Mouse (Mus musculus) kidney, embryonic 14.5 days (tissue): ENCODE results near the gene Kif26b. TPM values are rescaled to one million over a fixed set of nuclear protein-coding genes. Genes with fewer than 3 reads are reported as not detected.

ENCODE experiments used
- ATAC-seq: fragments of 200-750 bp; cut with Nextera tagmentation; 2 replicates; pipeline ENCODE4 v1.8.0; 2017; ENCODE audit warnings: moderate number of reproducible peaks, mild to moderate bottlenecking, moderate TSS enrichment, moderate library complexity; ENCODE audit not compliant: low FRiP score, low TSS enrichment
- H3K27ac ChIP-seq: fragments of 300-500 bp; sonication (generic); 2 replicates; pipeline ENCODE4 v1.5.1; 2014; ENCODE audit warnings: low read depth, mild to moderate bottlenecking, low read length, moderate library complexity, mixed read lengths
- H3K27me3 ChIP-seq: fragments of 300-500 bp; sonication (generic); 2 replicates; pipeline ENCODE4 v1.6.1; 2014; ENCODE audit warnings: mild to moderate bottlenecking, low read length; ENCODE audit not compliant: control insufficient read depth, insufficient read depth
- H3K36me3 ChIP-seq: fragments of 300-500 bp; sonication (generic); 2 replicates; pipeline ENCODE4 v1.6.1; 2014; ENCODE audit warnings: low read length, mixed read lengths; ENCODE audit not compliant: control insufficient read depth, insufficient read depth
- H3K4me1 ChIP-seq: fragments of 300-500 bp; sonication (generic); 2 replicates; pipeline ENCODE4 v1.6.1; 2014; ENCODE audit warnings: low read length, mixed read lengths; ENCODE audit not compliant: control insufficient read depth, insufficient read depth
- H3K4me2 ChIP-seq: fragments of 300-500 bp; sonication (generic); replicated peaks from 2 replicates; pipeline ENCODE4 v1.6.1; 2014; ENCODE audit warnings: low read depth, mild to moderate bottlenecking, low read length
- H3K4me3 ChIP-seq: fragments of 300-500 bp; sonication (generic); 2 replicates; pipeline ENCODE4 v1.5.1; 2014; ENCODE audit warnings: mild to moderate bottlenecking, low read length
- H3K9ac ChIP-seq: fragments of 300-500 bp; sonication (generic); 2 replicates; pipeline ENCODE4 v1.6.1; 2014; ENCODE audit warnings: low read depth, mild to moderate bottlenecking, low read length, moderate library complexity
- H3K9me3 ChIP-seq: fragments of 300-500 bp; sonication (generic); 2 replicates; pipeline ENCODE4 v1.6.1; 2016; ENCODE audit warnings: low read length; ENCODE audit not compliant: control insufficient read depth
- WGBS: fragments of 180-500 bp; shearing (Covaris S2); extraction: QIAGEN DNeasy Blood & Tissue Kit; methylation state at CpG from one replicate; pipeline ENCODE4 v1.1.7; 2014; 5-methylcytosine and 5-hydroxymethylcytosine counted together
- polyA plus RNA-seq: library from polyadenylated mRNA; unstranded; fragments of >200 nt; fragmentation: Nextera tagmentation; extraction: Ambion mirVana; gene quantifications from 2 replicates; pipeline ENCODE4 v1.2.1, GENCODE M21; 2014

Kif26b gene
- polyA plus RNA-seq, 1 experiment from 2014 or later = 22.9 TPM

DNA sequence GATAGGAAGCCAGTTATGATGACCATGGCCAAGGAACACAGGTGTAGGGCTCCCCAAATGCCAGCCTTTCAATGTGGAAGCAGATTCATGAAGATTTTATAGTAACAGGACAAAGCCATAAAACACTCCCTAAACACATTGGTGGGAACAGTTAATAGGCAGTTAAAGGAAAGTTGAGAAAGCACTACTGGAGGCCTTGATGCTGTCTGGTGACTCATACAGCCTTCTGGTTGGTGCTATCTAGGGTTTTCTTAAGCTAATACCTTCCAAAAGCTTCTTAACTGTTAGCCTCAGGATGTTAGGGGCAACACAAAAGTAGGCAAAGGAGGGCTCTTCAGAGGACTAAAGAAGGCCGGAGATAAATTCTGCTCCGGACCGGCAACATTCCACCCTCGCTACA, 366.7 kb downstream of the Kif26b start:
- no peaks in the 10 kb centered on the region for H3K4me1 ChIP-seq
- no peak overlapping the region for H3K4me2 ChIP-seq
- WGBS = 85% methylated on average over 4 of the region's 4 CpGs
- H3K9me3 ChIP-seq = no peaks in the 10 kb centered on the region
- no peaks in the 10 kb centered on the region for H3K27me3 ChIP-seq
- no peaks in the 10 kb centered on the region for H3K36me3 ChIP-seq
- no peak overlapping the region for H3K27ac ChIP-seq
- H3K4me3 ChIP-seq = no peak overlapping the region
- no peak for ATAC-seq
- no peak overlapping the region for H3K9ac ChIP-seq

DNA sequence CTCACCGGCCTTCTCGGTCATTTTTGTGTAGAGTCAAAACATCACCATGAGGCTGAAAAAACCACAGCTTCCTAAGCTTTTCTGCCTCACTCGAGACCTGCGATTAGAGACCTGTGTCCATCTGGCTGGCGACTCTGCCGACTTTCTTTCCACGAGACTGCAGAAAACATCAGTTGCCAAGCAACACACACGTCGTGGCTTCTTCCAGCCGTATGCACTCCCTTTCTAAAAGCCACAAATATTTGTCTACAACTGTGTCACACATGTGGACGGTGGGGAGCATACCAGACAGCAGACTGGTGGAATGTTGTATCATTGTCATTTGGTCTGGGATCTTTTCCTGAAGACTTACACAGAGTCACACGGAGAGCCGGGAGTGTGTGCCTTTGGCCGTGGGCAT, 382.0 kb downstream of the Kif26b start:
- Histone ChIP-seq H3K4me3 (no peak overlapping the region), H3K27ac (no peak overlapping the region), H3K36me3 (peaks cover 9% of the 10 kb centered on the region; the same call in 1 of the 2 replicates), H3K9me3 (no peaks in the 10 kb centered on the region), H3K4me1 (no peaks in the 10 kb centered on the region), H3K4me2 (no peak overlapping the region), H3K27me3 (no peaks in the 10 kb centered on the region), H3K9ac (no peak overlapping the region)
- no peak for ATAC-seq
- WGBS = 71% methylated on average over 14 of the region's 14 CpGs

DNA sequence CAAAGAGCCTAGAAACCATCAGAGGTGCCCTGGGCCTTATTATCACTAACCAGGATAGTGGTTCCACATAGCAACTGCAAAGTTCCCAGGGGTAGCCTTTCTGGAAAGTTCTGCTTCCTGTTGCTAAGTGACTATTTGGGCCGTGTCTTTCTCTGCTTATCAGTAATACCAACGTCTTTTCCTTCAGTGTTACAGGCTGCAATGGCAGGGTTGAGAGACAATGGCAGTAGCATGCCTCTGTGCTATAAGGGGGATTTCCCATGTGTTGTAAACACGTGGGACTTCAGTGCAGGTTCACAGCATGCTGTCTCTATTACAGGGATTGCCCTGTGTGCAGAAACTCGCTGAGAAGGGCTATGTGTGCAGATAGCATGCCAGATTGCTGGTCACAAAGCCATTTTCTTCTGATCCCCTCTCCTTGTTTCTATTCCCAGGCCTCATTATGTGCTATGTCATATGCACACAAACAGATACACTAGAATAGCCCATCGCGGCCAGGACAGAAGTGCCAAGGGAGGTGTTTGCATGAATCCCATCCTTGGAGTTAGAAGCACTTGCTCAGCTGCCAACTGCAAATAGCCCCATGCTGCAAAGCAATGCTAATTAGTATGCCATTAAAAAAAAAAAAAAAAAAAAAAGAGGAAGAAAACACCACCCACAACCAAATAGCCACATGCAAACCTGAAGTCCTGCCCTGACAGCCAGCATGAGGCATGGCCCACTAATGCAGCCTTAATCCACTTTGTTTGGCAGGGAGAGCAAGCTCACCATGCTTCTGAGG, 384.2 kb downstream of the Kif26b start:
- Histone ChIP-seq H3K4me3 (no peak overlapping the region), H3K4me1 (no peaks in the 10 kb centered on the region), H3K27me3 (no peaks in the 10 kb centered on the region), H3K27ac (no peak overlapping the region), H3K9me3 (no peaks in the 10 kb centered on the region), H3K36me3 (peaks cover 22% of the 10 kb centered on the region; the same call in 1 of the 2 replicates), H3K9ac (no peak overlapping the region), H3K4me2 (no peak overlapping the region)
- WGBS = 73% methylated on average over 6 of the region's 6 CpGs
- ATAC-seq = no peak

DNA sequence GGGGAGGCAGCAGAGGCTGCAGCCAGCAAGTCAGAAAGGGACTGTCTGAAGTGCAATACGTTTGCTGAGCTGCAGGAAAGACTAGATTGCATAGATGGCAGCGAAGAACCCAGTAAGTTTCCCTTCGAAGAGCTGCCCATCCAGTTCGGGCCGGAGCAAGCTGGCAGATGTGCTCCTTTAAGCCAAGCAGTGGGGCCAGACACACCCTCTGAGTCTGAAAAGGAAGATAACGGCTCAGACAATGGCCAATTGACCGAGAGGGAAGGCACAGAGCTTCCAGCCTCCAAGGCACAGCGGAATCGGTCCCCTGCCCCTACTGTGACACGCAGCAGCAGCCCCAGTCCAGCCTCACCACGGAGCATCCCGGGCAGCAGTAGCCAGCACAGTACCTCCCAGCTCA, 386.1 kb downstream of the Kif26b start:
- Histone ChIP-seq H3K27me3 (no peaks in the 10 kb centered on the region), H3K9me3 (no peaks in the 10 kb centered on the region), H3K9ac (no peak overlapping the region), H3K4me1 (no peaks in the 10 kb centered on the region), H3K4me3 (no peak overlapping the region), H3K36me3 (peaks cover 28% of the 10 kb centered on the region), H3K4me2 (no peak overlapping the region), H3K27ac (no peak overlapping the region)
- 86% methylated on average over 12 of the region's 12 CpGs for WGBS
- no peak for ATAC-seq

DNA sequence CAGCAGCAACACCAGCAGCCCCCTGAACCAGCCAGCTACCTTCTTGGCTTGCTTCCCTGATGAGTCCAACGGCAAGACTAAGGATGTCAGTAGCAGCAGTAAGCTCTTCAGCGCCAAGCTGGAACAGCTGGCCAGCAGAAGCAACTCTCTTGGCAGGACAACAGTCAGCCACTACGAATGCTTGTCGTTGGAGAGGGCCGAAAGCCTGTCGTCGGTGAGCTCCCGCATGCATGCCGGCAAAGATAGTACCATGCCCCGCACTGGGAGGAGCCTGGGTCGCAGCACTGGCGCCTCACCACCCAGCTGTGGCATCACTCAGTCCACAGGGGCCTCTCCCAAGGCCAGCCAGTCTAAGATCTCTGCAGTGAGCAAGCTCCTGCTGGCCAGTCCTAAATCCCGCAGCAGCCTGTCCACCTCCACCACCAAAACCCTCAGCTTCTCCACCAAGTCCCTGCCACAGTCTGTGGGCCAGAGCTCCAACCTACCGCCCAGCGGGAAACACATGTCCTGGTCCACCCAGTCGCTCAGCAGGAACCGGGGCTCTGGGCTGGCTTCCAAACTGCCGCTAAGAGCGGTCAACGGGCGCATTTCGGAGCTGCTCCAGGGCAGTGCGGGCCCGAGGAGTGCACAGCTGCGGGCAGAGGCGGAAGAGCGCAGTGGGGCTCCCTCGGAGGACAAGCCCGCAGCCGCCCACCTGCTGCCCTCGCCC, 388.4 kb downstream of the Kif26b start:
- no peak for ATAC-seq
- Histone ChIP-seq H3K4me3 (no peak overlapping the region), H3K27ac (no peak overlapping the region), H3K9ac (no peak overlapping the region), H3K4me1 (no peaks in the 10 kb centered on the region), H3K27me3 (no peaks in the 10 kb centered on the region), H3K9me3 (no peaks in the 10 kb centered on the region), H3K36me3 (peaks cover 28% of the 10 kb centered on the region), H3K4me2 (no peak overlapping the region)
- 78% methylated on average over 31 of the region's 31 CpGs for WGBS

DNA sequence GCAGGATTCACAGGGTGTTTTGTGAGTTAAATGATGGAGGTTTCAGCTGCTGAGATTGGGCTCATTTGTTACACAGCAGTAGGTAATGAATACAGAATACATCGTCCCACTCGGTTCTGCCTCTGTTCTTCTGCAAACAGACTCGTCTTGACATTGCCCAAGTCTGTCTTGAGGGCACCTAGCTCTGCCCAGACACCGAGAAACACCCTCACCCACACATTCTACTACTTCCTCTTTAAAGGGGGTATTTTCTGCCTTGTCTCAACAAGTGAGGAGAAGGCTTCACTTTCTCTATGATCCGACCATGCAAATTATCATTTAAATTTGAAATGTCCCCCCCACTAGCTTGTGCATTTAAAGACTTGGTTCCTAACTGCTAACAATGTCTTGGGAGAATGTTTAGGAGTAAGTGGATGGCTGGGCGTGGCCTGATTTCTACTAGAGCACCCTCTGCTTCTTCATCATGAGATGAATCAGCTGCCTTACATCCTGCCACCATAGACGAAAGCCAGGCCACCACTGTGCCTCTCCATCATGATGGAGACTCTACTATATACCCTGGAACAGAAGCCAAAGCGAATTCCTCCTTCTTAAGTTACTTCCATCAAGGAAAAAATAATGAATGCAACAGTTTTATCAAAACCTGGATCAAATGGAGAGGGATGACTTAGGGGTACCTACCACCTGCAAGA, 395.7 kb downstream of the Kif26b start:
- Histone ChIP-seq H3K4me1 (no peaks in the 10 kb centered on the region), H3K36me3 (peaks cover 3% of the 10 kb centered on the region; the same call in 1 of the 2 replicates), H3K4me2 (no peak overlapping the region), H3K27me3 (no peaks in the 10 kb centered on the region), H3K27ac (no peak overlapping the region), H3K9ac (no peak overlapping the region), H3K9me3 (no peaks in the 10 kb centered on the region), H3K4me3 (no peak overlapping the region)
- 85% methylated on average over 8 of the region's 8 CpGs for WGBS
- no peak for ATAC-seq

DNA sequence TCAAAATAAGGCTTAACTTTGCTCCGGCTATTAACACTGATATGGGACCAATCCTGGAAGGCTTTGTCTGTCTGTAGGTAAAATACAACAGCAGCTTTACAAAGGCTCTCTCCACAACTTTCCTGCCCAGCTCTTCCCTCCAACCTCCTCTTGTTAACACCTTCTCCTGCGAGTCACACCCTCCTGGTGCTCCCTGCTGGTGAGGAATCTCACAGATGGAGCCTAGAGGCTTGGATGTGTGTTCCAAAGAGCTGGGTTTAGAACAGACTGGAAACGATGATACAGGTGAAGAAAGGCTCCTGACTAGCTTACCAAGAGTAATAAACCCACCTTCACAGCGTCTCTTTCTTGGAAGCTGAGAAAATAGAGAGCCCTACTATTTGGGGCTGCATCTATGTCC, 400.6 kb downstream of the Kif26b start:
- no peaks in the 10 kb centered on the region for H3K9me3 ChIP-seq
- H3K4me2 ChIP-seq = no peak overlapping the region
- H3K27ac ChIP-seq = no peak overlapping the region
- 52% methylated on average over 4 of the region's 4 CpGs for WGBS
- H3K4me1 ChIP-seq = no peaks in the 10 kb centered on the region
- H3K9ac ChIP-seq = no peak overlapping the region
- no peak overlapping the region for H3K4me3 ChIP-seq
- no peaks in the 10 kb centered on the region for H3K27me3 ChIP-seq
- peaks cover 7% of the 10 kb centered on the region; the same call in 1 of the 2 replicates for H3K36me3 ChIP-seq
- no peak for ATAC-seq

DNA sequence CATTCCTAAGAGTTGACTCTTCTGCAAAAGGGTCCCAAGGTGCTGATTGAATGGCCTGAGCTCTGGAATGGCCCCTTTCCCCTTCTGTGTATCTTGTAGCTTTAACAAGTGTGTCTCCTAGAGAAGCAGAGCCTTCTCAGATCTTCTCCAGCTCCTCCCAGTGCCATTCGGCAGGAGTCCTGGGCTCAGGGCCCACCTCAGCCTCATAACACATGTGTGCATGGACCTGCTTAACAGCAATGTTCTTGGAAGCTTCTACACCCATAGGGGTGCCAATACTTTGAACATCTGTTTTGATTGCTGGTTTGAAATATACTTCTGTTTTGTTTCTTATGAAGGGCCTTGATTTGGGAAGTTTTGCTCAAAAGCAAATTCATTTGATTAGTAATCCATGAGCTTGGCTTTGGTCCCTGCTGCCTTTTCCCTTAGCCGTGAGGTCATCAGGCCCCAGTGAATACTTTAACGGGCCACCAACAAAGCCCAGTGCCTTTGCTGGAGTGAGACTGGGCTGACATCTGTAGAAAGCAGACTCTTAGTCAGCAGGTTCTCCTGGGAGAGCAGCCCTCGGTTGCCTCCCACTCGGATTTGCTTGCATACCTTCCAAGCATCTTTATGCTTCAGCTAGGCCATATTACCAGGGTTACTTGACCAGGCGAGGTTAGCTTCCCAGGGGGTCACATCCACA, 405.2 kb downstream of the Kif26b start:
- peaks cover 4% of the 10 kb centered on the region; the same call in 1 of the 2 replicates for H3K36me3 ChIP-seq
- 75% methylated on average over 6 of the region's 6 CpGs for WGBS
- H3K9ac ChIP-seq = no peak overlapping the region

More for the DNA sequence above, 405.2 kb downstream of the Kif26b start:
- no peak overlapping the region for H3K27ac ChIP-seq
- ATAC-seq = no peak
- H3K9me3 ChIP-seq = no peaks in the 10 kb centered on the region
- no peaks in the 10 kb centered on the region for H3K27me3 ChIP-seq
- no peak overlapping the region for H3K4me3 ChIP-seq
- H3K4me1 ChIP-seq = no peaks in the 10 kb centered on the region
- H3K4me2 ChIP-seq = no peak overlapping the region
